Mouse (Mus musculus) intestine, embryonic 14.5 days (tissue): ENCODE measurements at regions not wholly inside any gene's neighbourhood (a gene's known extent, or its start where the extent isn't known, plus 50 kb on each side); places are given as distances from the start of the nearest gene placed in this dataset.

Source experiments
- ATAC-seq: fragments of 200-750 bp; cut with Nextera tagmentation; replicated peaks from 2 replicates; pipeline ENCODE4 v1.8.0; 2017; ENCODE audit warnings: low read depth, moderate number of reproducible peaks, moderate TSS enrichment, moderate library complexity; ENCODE audit not compliant: low FRiP score, low TSS enrichment
- DNase-seq: peaks from one replicate; pipeline ENCODE4 v3.0.0-alpha.2; 2018; ENCODE audit warnings: low spot score
- H3K27ac ChIP-seq: fragments of 300-500 bp; sonication (generic); 2 replicates; pipeline ENCODE4 v1.5.1; 2014; ENCODE audit warnings: low read depth, mild to moderate bottlenecking, control low read depth
- H3K27me3 ChIP-seq: fragments of 300-500 bp; sonication (generic); replicated peaks from 2 replicates; pipeline ENCODE4 v1.6.1; 2014; ENCODE audit warnings: low read length, control low read depth; ENCODE audit not compliant: control insufficient read depth, insufficient read depth
- H3K36me3 ChIP-seq: fragments of 300-500 bp; sonication (generic); 2 replicates; pipeline ENCODE4 v1.6.1; 2014; ENCODE audit warnings: low read length, control low read depth; ENCODE audit not compliant: control insufficient read depth, insufficient read depth
- H3K4me1 ChIP-seq: fragments of 300-500 bp; sonication (generic); replicated peaks from 2 replicates; pipeline ENCODE4 v1.6.1; 2014; ENCODE audit warnings: low read length, control low read depth, mixed read lengths; ENCODE audit not compliant: control insufficient read depth, insufficient read depth
- H3K4me2 ChIP-seq: fragments of 300-500 bp; sonication (generic); 2 replicates; pipeline ENCODE4 v1.6.1; 2014; ENCODE audit warnings: low read length
- H3K4me3 ChIP-seq: fragments of 300-500 bp; sonication (generic); 2 replicates; pipeline ENCODE4 v1.5.1; 2014; ENCODE audit warnings: low read depth, low read length, control low read depth, mixed read lengths
- H3K9ac ChIP-seq: fragments of 300-500 bp; sonication (generic); 2 replicates; pipeline ENCODE4 v1.6.1; 2014; ENCODE audit warnings: mild to moderate bottlenecking, low read length
- H3K9me3 ChIP-seq: fragments of 300-500 bp; sonication (generic); 2 replicates; pipeline ENCODE4 v1.6.1; 2016; ENCODE audit warnings: low read length, control low read depth; ENCODE audit not compliant: control insufficient read depth

DNA sequence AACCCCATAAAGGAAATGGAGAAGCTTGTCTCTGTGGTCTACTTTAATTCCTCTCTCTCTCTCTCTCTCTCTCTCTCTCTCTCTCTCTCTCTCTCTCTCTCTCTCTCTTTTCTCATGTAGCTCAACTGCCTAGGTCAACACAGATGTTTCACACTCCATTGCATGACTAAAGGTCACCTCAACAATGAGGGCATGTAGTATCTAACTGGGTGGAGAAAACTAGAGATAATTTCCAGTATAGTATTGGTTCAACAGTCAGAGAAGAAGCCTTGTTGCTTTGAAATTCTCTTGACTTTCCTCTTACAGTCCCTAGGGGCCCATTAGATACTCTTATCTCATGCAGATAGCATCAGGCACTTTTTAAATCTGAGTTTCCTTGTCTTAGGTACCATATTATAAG is 140.4 kb upstream of the Fscb start:
- no peaks in the 10 kb centered on the region for H3K27me3 ChIP-seq
- no peak overlapping the region for H3K9ac ChIP-seq
- H3K27ac ChIP-seq = no peak overlapping the region
- no peaks in the 10 kb centered on the region for H3K36me3 ChIP-seq
- no peaks in the 10 kb centered on the region for H3K9me3 ChIP-seq
- no peak overlapping the region for H3K4me3 ChIP-seq
- ATAC-seq (no peak), DNase-seq (no peak)
- H3K4me1 ChIP-seq = no peaks in the 10 kb centered on the region
- H3K4me2 ChIP-seq = no peak overlapping the region
